Mouse (Mus musculus): ENCODE results near the gene Ttll6. TPM values are rescaled to one million over a fixed set of nuclear protein-coding genes. Genes with fewer than 3 reads are reported as not detected.

Gene Ttll6
- polyA plus RNA-seq, 1 experiment from 2014 or later: 0.51 TPM

GRCm38 (mm10) chr11:96173288-96173840 lies 39.8 kb downstream of the Ttll6 start:
- no peak for ATAC-seq
- WGBS: 1% methylated on average over 16 of the region's 16 CpGs
- Histone ChIP-seq H3K36me3 (ENCODE audit: control insufficient read depth, insufficient read depth, low read length) (no peaks in the 10 kb centered on the region), H3K27me3 (replicated peaks; ENCODE audit: control insufficient read depth, insufficient read depth, low read length) (peaks cover 89% of the 10 kb centered on the region), H3K4me3 (ENCODE audit: low read length) (peak overlapping the region; percentile 31), H3K4me2 (ENCODE audit: low read depth, low read length) (0 out of 2 replicates have a peak overlapping the region, but pooled peaks have one; percentile 25), H3K27ac (ENCODE audit: low read length) (no peak overlapping the region), H3K9me3 (ENCODE audit: control insufficient read depth, low read length) (no peaks in the 10 kb centered on the region), H3K4me1 (ENCODE audit: control insufficient read depth, insufficient read depth, low read length) (no peaks in the 10 kb centered on the region), H3K9ac (ENCODE audit: low read depth, low read length) (no peak overlapping the region)

- 10% methylated on average over 6 of the region's 6 CpGs for WGBS
- Histone ChIP-seq H3K4me2 (ENCODE audit: low read depth, low read length) (no peak overlapping the region), H3K4me1 (ENCODE audit: control insufficient read depth, insufficient read depth, low read length) (no peaks in the 10 kb centered on the region), H3K36me3 (ENCODE audit: control insufficient read depth, insufficient read depth, low read length) (no peaks in the 10 kb centered on the region), H3K9me3 (ENCODE audit: control insufficient read depth, low read length) (no peaks in the 10 kb centered on the region), H3K27me3 (replicated peaks; ENCODE audit: control insufficient read depth, insufficient read depth, low read length) (peaks cover 89% of the 10 kb centered on the region), H3K4me3 (ENCODE audit: low read length) (no peak overlapping the region), H3K9ac (ENCODE audit: low read depth, low read length) (no peak overlapping the region), H3K27ac (ENCODE audit: low read length) (no peak overlapping the region)
- ATAC-seq: no peak
Measured at GRCm38 (mm10) chr11:96174881-96175280, 41.3 kb downstream of the Ttll6 start.

GRCm38 (mm10) chr11:96175511-96175910 lies 41.9 kb downstream of the Ttll6 start:
- Histone ChIP-seq H3K4me1 (ENCODE audit: control insufficient read depth, insufficient read depth, low read length) (no peaks in the 10 kb centered on the region), H3K36me3 (ENCODE audit: control insufficient read depth, insufficient read depth, low read length) (no peaks in the 10 kb centered on the region), H3K4me2 (ENCODE audit: low read depth, low read length) (no peak overlapping the region), H3K4me3 (ENCODE audit: low read length) (no peak overlapping the region), H3K27me3 (replicated peaks; ENCODE audit: control insufficient read depth, insufficient read depth, low read length) (peaks cover 89% of the 10 kb centered on the region), H3K9ac (ENCODE audit: low read depth, low read length) (no peak overlapping the region), H3K27ac (ENCODE audit: low read length) (no peak overlapping the region), H3K9me3 (ENCODE audit: control insufficient read depth, low read length) (no peaks in the 10 kb centered on the region)
- ATAC-seq: no peak
- 1% methylated on average over 17 of the region's 17 CpGs for WGBS

GRCm38 (mm10) chr11:96175951-96176530 lies 42.5 kb downstream of the Ttll6 start:
- Histone ChIP-seq H3K4me2 (ENCODE audit: low read depth, low read length) (no peak overlapping the region), H3K36me3 (ENCODE audit: control insufficient read depth, insufficient read depth, low read length) (no peaks in the 10 kb centered on the region), H3K9me3 (ENCODE audit: control insufficient read depth, low read length) (no peaks in the 10 kb centered on the region), H3K4me3 (ENCODE audit: low read length) (no peak overlapping the region), H3K4me1 (ENCODE audit: control insufficient read depth, insufficient read depth, low read length) (no peaks in the 10 kb centered on the region), H3K9ac (ENCODE audit: low read depth, low read length) (no peak overlapping the region), H3K27ac (ENCODE audit: low read length) (no peak overlapping the region), H3K27me3 (replicated peaks; ENCODE audit: control insufficient read depth, insufficient read depth, low read length) (peaks cover 88% of the 10 kb centered on the region)
- WGBS: 2% methylated on average over 9 of the region's 9 CpGs
- ATAC-seq: no peak

GRCm38 (mm10) chr11:96176841-96177240 lies 43.3 kb downstream of the Ttll6 start:
- 2% methylated on average over 10 of the region's 10 CpGs for WGBS
- Histone ChIP-seq H3K9me3 (ENCODE audit: control insufficient read depth, low read length) (no peaks in the 10 kb centered on the region), H3K4me1 (ENCODE audit: control insufficient read depth, insufficient read depth, low read length) (no peaks in the 10 kb centered on the region), H3K36me3 (ENCODE audit: control insufficient read depth, insufficient read depth, low read length) (no peaks in the 10 kb centered on the region), H3K4me3 (ENCODE audit: low read length) (no peak overlapping the region), H3K9ac (ENCODE audit: low read depth, low read length) (no peak overlapping the region), H3K27me3 (replicated peaks; ENCODE audit: control insufficient read depth, insufficient read depth, low read length) (peaks cover 90% of the 10 kb centered on the region), H3K4me2 (ENCODE audit: low read depth, low read length) (no peak overlapping the region), H3K27ac (ENCODE audit: low read length) (no peak overlapping the region)
- ATAC-seq: no peak

- peaks cover 90% of the 10 kb centered on the region for H3K27me3 ChIP-seq (replicated peaks; ENCODE audit: control insufficient read depth, insufficient read depth, low read length)
- no peaks in the 10 kb centered on the region for H3K36me3 ChIP-seq (ENCODE audit: control insufficient read depth, insufficient read depth, low read length)
- no peak for ATAC-seq
- no peak overlapping the region for H3K9ac ChIP-seq (ENCODE audit: low read depth, low read length)
- H3K9me3 ChIP-seq (ENCODE audit: control insufficient read depth, low read length): peaks cover 1% of the 10 kb centered on the region; the same call in 1 of the 2 replicates
- no peaks in the 10 kb centered on the region for H3K4me1 ChIP-seq (ENCODE audit: control insufficient read depth, insufficient read depth, low read length)
- H3K4me2 ChIP-seq (ENCODE audit: low read depth, low read length): no peak overlapping the region
- no peak overlapping the region for H3K27ac ChIP-seq (ENCODE audit: low read length)
- under 1% methylated on average over 27 of the region's 27 CpGs for WGBS
- H3K4me3 ChIP-seq (ENCODE audit: low read length): no peak overlapping the region
Measured at GRCm38 (mm10) chr11:96177546-96178174, 44.1 kb downstream of the Ttll6 start.

GRCm38 (mm10) chr11:96178356-96178755 lies 44.8 kb downstream of the Ttll6 start:
- H3K27ac ChIP-seq (ENCODE audit: low read length): no peak overlapping the region
- 0% methylated on average over 8 of the region's 8 CpGs for WGBS
- H3K9ac ChIP-seq (ENCODE audit: low read depth, low read length): no peak overlapping the region
- no peak for ATAC-seq
- no peak overlapping the region for H3K4me2 ChIP-seq (ENCODE audit: low read depth, low read length)
- no peaks in the 10 kb centered on the region for H3K4me1 ChIP-seq (ENCODE audit: control insufficient read depth, insufficient read depth, low read length)
- no peak overlapping the region for H3K4me3 ChIP-seq (ENCODE audit: low read length)
- no peaks in the 10 kb centered on the region for H3K36me3 ChIP-seq (ENCODE audit: control insufficient read depth, insufficient read depth, low read length)
- H3K27me3 ChIP-seq (replicated peaks; ENCODE audit: control insufficient read depth, insufficient read depth, low read length): peaks cover 89% of the 10 kb centered on the region
- H3K9me3 ChIP-seq (ENCODE audit: control insufficient read depth, low read length): peaks cover 6% of the 10 kb centered on the region; the same call in 1 of the 2 replicates

- H3K9ac ChIP-seq (ENCODE audit: low read depth, low read length): no peak overlapping the region
- WGBS: under 1% methylated on average over 6 of the region's 6 CpGs
- peaks cover 87% of the 10 kb centered on the region for H3K27me3 ChIP-seq (replicated peaks; ENCODE audit: control insufficient read depth, insufficient read depth, low read length)
- no peaks in the 10 kb centered on the region for H3K36me3 ChIP-seq (ENCODE audit: control insufficient read depth, insufficient read depth, low read length)
- no peak overlapping the region for H3K4me3 ChIP-seq (ENCODE audit: low read length)
- no peak for ATAC-seq
- H3K9me3 ChIP-seq (ENCODE audit: control insufficient read depth, low read length): peaks cover 6% of the 10 kb centered on the region; the same call in 1 of the 2 replicates
- H3K4me1 ChIP-seq (ENCODE audit: control insufficient read depth, insufficient read depth, low read length): no peaks in the 10 kb centered on the region
- H3K27ac ChIP-seq (ENCODE audit: low read length): no peak overlapping the region
- H3K4me2 ChIP-seq (ENCODE audit: low read depth, low read length): no peak overlapping the region
Measured at GRCm38 (mm10) chr11:96178911-96179503, 45.4 kb downstream of the Ttll6 start.

GRCm38 (mm10) chr11:96181061-96181460 lies 47.5 kb downstream of the Ttll6 start:
- Histone ChIP-seq H3K27me3 (replicated peaks; ENCODE audit: control insufficient read depth, insufficient read depth, low read length) (peaks cover 85% of the 10 kb centered on the region), H3K9ac (ENCODE audit: low read depth, low read length) (no peak overlapping the region), H3K4me1 (ENCODE audit: control insufficient read depth, insufficient read depth, low read length) (no peaks in the 10 kb centered on the region), H3K9me3 (ENCODE audit: control insufficient read depth, low read length) (peaks cover 6% of the 10 kb centered on the region; the same call in 1 of the 2 replicates), H3K4me2 (ENCODE audit: low read depth, low read length) (no peak overlapping the region), H3K4me3 (ENCODE audit: low read length) (no peak overlapping the region), H3K27ac (ENCODE audit: low read length) (no peak overlapping the region), H3K36me3 (ENCODE audit: control insufficient read depth, insufficient read depth, low read length) (no peaks in the 10 kb centered on the region)
- 22% methylated on average over 4 of the region's 4 CpGs for WGBS
- no peak for ATAC-seq
